ENCODE assay signal across 12 mouse cellular contexts in genomic region chr8:126063832-126064409, GRCm38 (mm10).
DNase-seq lines count a peak whose midpoint lies in the region; ATAC-seq lines count a peak whose summit lies in the region.
"Had no signal": no experiment of that assay in that cellular context is flagged by ENCODE, and none has a peak within 500 bp of the region (broad histone marks: within the 10 kb centered on the region; RNA-seq: fewer than 3 reads in every experiment).

No protein-coding gene starts in this region.

- 81% methylated on average over 9 of the region's 9 CpGs for WGBS in neural tube, embryonic 11.5 days
- WGBS in neural tube, embryonic 15.5 days: 47% methylated on average over 9 of the region's 9 CpGs

- peak; percentile 46 for DNase-seq in cerebellum, adult 9-11 months
- no peak for DNase-seq in cerebellum, postnatal 36 days
- no peak for DNase-seq in neural tube, embryonic 11.5 days (ENCODE audit: low spot score)
- no peak for DNase-seq in neural tube, embryonic 10.5 days (ENCODE audit: extremely low spot score, low spot score)
- peak; percentile 44 to 51 for DNase-seq in layer of hippocampus, postnatal 10 days (ENCODE audit: low spot score in 2 of 2)
- no peak for DNase-seq in urinary bladder, postnatal 10 days (ENCODE audit: low spot score)
- no peak for DNase-seq in yolk sac, embryonic 10.5 days (ENCODE audit: low spot score)
- DNase-seq: gastrocnemius, postnatal 36 days; kidney, adult 18-20 months had no signal

- H3K9ac ChIP-seq in neural tube, embryonic 11.5 days (ENCODE audit: low read length): no peak overlapping the region
- no peak overlapping the region for H3K9ac ChIP-seq in neural tube, embryonic 15.5 days (replicated peaks)

- no peaks in the 10 kb centered on the region for H3K9me3 ChIP-seq in neural tube, embryonic 11.5 days (ENCODE audit: control insufficient read depth, low read length)
- H3K9me3 ChIP-seq in neural tube, embryonic 15.5 days (replicated peaks): no peaks in the 10 kb centered on the region

- no peaks in the 10 kb centered on the region for H3K4me1 ChIP-seq in neural tube, embryonic 11.5 days (ENCODE audit: control insufficient read depth, insufficient read depth, low read length)
- peaks cover 26% of the 10 kb centered on the region for H3K4me1 ChIP-seq in neural tube, embryonic 15.5 days

- H3K27ac ChIP-seq in neural tube, embryonic 11.5 days (ENCODE audit: low read depth, low read length): no peak overlapping the region
- peak overlapping the region; percentile 41; the same call in 1 of the 2 replicates for H3K27ac ChIP-seq in neural tube, embryonic 15.5 days (replicated peaks)
- H3K27ac ChIP-seq: left cerebral cortex, adult 2 months had no signal

- H3K4me2 ChIP-seq in neural tube, embryonic 11.5 days (ENCODE audit: low read depth): no peak overlapping the region
- H3K4me2 ChIP-seq in neural tube, embryonic 15.5 days: no peak overlapping the region
- H3K4me2 ChIP-seq: midbrain, embryonic 11.5 days had no signal

- peak; percentile 65; the same call in 1 of the 2 replicates for ATAC-seq in neural tube, embryonic 11.5 days (ENCODE audit: insufficient read depth, low FRiP score, low TSS enrichment)
- no peak for ATAC-seq in neural tube, embryonic 15.5 days (ENCODE audit: low FRiP score)

- no peaks in the 10 kb centered on the region for H3K27me3 ChIP-seq in neural tube, embryonic 11.5 days (ENCODE audit: control insufficient read depth, insufficient read depth, low read length)
- 0 out of 2 replicates have a peak, but pooled peaks cover 5% of the 10 kb centered on the region for H3K27me3 ChIP-seq in neural tube, embryonic 15.5 days (replicated peaks)

- H3K36me3 ChIP-seq in neural tube, embryonic 11.5 days (ENCODE audit: control insufficient read depth, insufficient read depth, low read length): no peaks in the 10 kb centered on the region
- no peaks in the 10 kb centered on the region for H3K36me3 ChIP-seq in neural tube, embryonic 15.5 days

- H3K4me3 ChIP-seq in neural tube, embryonic 11.5 days (ENCODE audit: low read depth, low read length): no peak overlapping the region
- H3K4me3 ChIP-seq in neural tube, embryonic 15.5 days (replicated peaks): no peak overlapping the region
- H3K4me3 ChIP-seq: left cerebral cortex, adult 2 months had no signal

Comparison
In these comparisons a context has a peak if more than half of its experiments do, and no peak if none do; other contexts are left out.
1. DNase-seq: peak in cerebellum, adult 9-11 months (single experiment) and layer of hippocampus, postnatal 10 days (2 of 2); none in cerebellum, postnatal 36 days (0 of 2), neural tube, embryonic 11.5 days (single experiment), neural tube, embryonic 10.5 days (single experiment), urinary bladder, postnatal 10 days (single experiment) and yolk sac, embryonic 10.5 days (single experiment).